Mouse (Mus musculus) adrenal gland, postnatal 25 days (tissue): ENCODE measurements around the gene Ggcx. TPM values are rescaled to one million over a fixed set of nuclear protein-coding genes. Genes with fewer than 3 reads are reported as not detected.

Experiments used
- DNase-seq: peaks from one replicate; pipeline ENCODE4 v3.0.0; 2021; ENCODE audit warnings: mixed read lengths
- total RNA-seq: library from RNA; stranded (reverse); gene quantifications from 2 replicates; pipeline ENCODE4 v1.2.3, GENCODE M21; 2021

Gene Ggcx
- total RNA-seq, 1 experiment from 2014 or later, result 56.9 TPM

DNA sequence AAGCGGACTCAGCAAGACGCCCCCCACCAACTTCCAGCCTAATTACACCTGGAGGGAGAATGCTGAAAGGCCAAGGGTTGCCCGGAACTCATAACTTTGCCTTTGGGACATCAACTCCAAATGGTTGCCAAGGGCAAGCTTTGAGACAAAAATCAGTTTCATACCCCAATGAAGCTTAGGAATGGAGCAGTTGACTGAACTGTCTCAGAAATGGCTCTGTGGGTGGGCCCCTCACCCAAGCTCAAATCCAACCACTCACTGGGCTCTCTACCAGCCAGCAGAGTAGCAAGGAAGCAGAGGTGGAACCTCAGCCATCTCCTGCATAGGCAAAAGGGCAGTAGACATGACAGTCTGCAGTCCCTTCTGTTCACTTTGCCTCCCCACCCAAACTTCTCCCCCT lies 26.3 kb upstream of the Ggcx start:
- no peak for DNase-seq

DNA sequence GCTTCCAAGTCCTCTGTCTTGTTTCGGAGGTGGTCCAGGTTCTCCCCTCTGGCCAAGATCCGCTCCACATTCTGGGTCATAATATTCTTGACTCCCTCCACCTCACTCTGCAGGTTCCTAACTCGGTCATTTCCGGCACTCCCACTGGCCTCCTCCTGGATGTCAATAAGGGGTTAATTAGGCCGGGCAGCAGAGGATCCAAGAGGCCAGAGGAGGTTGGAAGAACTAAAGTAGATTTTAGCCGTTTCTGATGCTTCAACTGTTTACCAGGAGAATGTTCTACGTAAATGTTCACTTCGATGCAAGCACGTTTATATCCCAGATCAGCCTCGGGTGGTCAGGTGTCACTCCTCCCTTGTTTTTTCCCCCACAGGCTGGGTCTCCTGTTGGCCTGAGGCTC lies 25.8 kb upstream of the Ggcx start:
- no peak for DNase-seq

DNA sequence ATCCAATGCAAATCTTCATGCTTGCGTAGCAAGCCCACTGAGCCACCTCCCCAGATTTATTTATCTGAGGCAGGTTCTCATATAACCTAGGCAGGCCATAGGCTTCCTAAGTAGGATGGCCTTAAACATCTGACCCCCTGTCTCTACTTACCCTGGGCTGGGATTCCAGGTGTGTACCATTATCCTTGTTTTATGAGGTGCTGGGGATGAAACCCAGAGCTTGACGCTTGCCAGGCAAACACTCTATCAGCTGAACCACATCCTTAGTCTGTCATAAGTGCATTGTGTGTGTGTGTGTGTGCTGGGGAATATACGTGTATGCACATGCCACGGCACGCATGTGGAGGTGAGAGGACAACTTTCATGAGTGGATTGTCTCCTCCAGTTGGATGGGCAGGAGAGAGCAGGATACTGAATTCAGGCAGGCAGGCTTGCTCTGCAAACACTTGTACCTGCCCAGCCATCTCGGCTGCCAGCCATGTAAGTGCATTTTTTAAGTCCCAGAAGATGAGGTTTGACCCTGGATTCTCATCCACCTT lies 25.2 kb upstream of the Ggcx start:
- no peak for DNase-seq

DNA sequence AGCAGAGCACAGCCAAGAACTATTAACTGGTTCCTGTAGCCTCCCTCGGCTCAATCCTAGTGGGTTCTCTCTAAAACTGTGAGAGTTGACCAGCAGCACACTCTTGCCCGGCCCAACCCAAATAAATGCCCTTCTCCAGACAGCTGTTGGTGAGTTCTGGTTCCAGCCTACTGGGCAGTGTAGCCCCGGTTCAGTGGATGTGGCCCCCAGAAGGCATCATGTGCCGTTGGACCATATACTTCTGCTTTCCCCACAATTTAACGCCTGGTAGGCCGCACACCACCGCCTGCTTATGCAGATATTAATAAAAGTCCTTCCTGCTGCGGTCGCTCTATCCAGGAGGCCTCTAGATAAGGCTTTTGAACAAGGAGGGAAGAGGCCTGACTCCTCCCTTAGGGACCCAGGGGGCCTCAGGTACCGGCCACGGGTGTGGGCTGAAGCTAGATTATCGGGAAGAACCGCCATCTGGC lies 24.6 kb upstream of the Ggcx start:
- peak; percentile 32 for DNase-seq

DNA sequence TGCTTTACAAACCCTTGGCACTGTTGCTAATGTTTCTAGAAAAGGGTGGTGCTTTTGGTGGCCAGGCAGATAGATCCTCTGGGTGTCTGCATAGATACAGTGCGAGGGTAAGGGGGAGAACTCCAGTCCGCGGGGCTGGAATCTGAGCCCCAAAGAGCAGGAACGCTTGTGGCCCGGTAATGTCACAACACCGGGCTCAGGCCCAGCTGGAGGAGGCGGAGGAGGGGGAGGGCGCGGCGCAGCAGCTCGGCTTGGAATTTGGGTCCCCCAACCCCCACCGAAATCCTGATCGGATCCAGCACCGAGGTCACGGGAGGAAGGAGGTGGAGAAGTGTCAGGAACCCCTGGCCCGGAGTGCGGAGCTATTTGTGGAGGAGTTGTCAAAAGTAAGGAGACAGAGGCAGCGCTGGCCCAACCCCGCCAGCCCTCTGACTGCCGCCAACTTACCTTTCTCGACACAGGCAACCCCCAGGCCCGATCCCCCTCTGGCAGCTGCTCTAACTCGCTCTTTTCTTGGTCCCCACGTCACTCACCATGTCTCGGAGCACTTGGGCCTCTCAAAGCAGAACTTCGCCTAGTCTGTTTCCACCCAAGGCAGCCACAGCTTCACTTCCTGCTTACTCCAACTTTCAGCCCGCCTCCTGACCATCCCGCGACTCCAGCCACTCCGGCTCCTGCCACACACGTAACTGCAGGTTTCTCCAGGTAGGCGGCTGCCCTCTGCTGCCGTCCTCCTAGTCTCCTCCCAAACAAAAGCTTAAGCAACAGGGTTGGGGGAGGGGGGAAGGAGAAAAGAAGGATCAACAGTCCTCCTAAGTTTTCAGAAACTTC lies 24.0 kb upstream of the Ggcx start, which contains the start of gene Vamp8:
TSS of gene Vamp8 (minus strand) at position 763 of the 831 bp plus-strand sequence.
- peak; percentile 87 for DNase-seq

DNA sequence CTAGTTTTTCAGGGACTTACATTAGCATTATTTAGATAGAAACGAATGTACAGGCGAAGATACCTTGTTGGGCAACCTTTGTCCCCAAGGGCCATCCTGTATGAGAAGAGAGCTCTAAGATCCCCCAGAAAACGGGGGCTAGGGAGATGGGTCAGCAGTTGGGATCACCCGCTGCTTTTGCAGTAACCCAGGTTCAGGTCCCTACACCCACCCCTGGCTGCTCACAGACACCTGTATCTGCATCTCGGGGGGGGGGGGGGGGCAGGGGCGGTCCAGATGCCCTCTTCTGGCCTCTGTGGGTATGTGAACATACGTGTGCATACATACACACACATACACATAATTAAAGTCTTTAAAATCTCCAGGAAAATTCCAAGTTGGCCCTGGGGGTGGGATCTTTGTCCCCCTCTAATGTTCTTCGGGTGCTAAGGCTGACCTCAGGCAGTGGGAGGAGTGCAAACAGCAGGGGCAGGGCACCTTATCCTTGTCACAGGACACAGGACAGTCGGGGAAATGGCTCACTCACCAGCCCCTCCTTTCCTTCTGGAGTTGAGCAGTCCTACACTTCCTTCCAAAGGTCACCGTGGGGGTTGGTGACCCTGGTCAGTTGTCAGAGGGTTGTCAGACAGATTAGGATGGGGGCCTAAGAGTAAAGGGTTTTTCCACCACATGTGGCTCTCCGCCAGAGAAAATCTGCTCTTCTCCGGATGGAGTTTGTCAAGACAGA lies 23.1 kb upstream of the Ggcx start:
- peak; percentile 63 for DNase-seq

DNA sequence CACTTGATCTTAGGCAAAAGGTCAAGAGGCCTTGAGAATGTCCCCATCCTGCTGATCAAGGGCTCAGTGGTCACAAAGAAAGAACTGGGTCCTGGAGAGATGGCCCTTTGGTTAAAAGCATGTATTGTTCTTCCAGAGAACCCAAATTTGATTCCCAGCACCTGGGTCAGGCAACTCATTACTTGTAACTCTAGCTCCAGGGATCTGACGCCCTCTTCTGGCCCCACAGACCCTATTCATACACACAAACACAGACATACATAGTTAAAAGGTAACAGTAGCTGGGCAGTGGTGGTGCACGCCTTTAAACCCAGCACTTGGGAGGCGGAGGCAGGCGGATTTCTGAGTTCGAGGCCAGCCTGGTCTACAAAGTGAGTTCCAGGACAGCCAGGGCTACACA lies 21.8 kb upstream of the Ggcx start:
- no peak for DNase-seq

DNA sequence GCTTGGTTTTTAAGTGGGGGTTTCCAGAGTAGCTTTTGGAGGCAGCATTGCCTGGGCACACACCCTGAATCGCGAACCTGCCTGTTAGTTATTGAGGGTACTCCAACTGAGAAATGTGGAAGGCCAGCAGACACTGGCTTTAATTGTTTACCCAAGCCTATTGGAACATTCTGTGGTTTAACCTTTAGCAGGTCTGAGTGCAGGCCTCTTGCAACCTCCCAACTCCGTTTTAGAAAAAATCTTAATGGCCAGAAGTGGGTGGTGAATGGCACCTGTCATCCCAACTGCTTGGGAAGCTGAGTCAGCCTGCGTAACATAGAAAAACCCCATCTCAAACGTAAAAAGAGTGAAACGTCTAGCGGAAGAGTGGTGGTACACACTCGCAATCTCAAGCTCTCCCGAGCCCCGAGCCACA lies 17.3 kb upstream of the Ggcx start:
- no peak for DNase-seq

DNA sequence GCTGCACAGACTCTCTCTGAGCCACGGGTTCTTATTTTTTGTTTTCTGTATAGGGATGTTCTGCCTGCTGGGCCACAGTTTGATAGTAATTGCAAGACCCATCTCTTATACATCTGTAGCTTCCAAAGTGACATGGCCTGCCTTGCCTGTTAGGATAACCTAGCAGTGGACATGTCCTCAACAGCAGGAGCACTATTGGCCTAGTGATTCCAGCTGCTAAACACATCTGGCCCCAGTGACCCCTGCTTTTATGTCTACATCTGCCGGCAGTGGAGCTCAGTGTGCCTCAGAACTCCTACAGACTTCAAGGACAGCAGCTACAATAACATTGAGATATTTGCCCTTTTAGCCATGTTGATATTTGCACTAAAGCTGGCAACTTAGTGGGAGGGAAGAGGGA lies 14.1 kb upstream of the Ggcx start:
- DNase-seq, result no peak

DNA sequence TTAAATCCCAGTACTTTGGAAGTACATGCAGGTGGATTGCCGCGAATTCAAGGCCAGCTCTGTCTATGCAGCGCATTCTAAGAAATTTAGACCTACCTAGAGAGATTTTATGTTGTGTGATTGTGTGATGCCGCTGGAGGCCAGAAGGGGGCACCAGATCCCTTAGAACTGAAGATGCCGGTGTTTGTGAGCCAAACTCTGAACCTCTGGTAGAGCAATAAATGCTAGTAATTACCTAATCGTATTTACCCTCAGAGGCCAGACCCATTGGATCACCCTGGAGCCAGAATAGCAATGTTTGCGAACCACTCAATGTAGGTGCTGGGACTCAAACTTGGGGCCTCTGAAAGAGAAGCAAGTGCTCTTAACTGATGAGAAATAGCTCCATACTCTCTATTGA lies 12.2 kb upstream of the Ggcx start:
- peak; percentile 67 for DNase-seq

DNA sequence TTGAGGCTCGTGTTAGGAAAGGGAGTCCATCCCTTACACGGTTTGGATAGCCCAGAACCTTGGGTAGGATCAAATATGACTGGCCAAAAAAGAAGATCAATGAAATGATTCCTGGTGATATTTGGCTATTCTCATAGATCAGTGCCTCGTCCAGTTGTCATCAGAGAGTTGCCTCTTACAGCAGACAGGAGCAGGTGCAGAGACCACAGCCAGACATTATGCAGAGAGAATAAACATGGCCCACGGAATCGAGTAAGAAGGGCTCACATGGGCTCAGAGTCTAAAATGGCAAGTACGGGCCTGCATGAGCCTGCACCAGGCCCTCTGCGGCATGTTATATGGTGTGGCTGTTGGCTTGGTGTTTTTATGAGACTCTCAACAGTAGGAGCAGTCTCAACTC lies 8.8 kb upstream of the Ggcx start:
- no peak for DNase-seq

DNA sequence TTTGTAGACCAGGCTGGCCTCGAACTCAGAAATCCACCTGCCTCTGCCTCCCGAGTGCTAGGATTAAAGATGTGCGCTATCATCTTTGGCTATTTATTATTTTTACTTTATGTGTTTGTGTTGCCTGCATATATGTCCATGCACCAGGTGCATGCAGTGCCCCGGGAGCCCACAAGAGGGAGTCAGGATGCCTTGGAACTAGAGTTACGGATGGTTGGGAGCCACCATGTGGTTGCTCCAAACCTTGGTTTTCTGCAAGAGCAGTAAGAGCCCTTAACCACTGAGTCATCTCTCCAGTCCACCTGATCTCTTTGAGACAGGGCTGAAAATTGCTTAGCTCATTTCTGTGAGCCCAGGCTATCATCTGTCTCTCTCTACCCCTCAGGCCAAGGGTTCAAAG lies 7.0 kb upstream of the Ggcx start:
- peak; percentile 81 for DNase-seq

DNA sequence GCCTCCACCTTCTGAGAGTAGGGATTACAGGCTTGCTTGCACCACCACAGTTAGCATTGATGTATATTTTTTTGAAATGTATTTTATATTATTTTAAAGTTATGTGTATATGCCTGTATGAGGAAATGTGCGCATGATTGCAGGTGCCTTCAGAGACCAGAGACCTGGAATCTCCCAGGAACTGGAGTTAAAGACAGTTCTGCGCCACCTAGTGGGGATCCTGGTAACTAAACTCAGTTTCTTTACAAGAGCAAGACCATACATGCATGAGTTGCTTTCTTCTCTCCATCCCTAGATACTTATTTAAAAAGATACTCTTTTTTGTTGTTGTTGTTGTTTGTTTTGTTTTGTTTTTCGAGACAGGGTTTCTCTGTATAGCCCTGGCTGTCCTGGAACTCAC lies 4.5 kb upstream of the Ggcx start:
- DNase-seq, result peak; percentile 64

DNA sequence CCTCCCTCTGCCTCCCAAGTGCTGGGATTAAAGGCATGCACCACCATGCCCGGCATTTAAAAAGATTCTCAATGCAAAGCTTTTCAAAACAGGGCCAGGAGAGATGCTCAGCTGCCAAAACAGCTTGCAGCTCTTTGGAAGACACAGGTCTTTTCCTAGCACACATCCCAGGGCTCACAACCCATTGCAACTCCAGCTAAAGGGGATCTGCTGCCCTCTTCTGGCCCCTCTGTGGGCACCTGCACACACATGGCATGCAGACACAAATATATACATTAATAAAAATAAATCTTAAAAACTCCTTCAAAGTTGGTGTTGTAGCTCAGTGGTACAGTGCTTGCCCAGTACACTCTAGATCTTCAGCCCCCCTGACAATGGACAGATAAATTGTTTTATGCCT lies 4.1 kb upstream of the Ggcx start:
- no peak for DNase-seq

DNA sequence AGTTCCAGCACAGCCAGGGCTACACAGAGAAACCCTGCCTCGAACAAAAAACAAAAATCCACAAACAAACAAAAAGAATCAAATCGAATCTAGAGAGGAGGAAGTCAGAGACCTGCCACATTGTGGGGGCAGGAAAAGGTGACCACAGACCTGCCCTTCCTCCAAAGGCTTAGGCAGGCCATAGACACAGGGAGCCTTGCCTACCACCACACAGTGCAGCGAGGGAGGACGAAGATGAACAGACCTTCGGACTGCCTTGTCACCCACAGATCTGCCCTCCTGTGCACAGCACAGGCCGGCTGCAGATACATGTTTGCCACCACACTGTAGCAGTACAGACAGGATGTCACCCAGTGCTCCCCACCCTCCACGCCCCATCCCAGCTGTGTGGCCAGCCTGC lies 3.6 kb upstream of the Ggcx start:
- no peak for DNase-seq

DNA sequence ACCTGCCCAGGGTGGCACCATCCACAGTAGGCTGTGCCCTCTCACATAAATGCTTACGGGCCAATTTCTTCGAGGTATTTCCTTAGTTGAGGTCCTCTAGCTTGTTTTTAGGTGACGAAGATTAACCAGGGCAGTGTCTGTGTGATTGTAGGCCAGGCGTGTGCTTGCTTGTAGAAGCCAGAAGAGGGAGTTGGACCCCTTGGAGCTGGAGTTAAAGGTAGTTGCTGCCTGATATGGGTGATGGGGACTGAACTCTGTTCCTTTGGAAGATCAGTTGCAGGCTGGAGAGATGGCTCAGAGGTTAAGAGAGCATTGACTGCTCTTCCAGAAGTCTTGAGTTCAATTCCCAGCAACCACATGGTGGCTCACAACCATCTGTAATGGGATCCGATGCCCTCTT lies 1.1 kb downstream of the Ggcx start:
- DNase-seq, result no peak

DNA sequence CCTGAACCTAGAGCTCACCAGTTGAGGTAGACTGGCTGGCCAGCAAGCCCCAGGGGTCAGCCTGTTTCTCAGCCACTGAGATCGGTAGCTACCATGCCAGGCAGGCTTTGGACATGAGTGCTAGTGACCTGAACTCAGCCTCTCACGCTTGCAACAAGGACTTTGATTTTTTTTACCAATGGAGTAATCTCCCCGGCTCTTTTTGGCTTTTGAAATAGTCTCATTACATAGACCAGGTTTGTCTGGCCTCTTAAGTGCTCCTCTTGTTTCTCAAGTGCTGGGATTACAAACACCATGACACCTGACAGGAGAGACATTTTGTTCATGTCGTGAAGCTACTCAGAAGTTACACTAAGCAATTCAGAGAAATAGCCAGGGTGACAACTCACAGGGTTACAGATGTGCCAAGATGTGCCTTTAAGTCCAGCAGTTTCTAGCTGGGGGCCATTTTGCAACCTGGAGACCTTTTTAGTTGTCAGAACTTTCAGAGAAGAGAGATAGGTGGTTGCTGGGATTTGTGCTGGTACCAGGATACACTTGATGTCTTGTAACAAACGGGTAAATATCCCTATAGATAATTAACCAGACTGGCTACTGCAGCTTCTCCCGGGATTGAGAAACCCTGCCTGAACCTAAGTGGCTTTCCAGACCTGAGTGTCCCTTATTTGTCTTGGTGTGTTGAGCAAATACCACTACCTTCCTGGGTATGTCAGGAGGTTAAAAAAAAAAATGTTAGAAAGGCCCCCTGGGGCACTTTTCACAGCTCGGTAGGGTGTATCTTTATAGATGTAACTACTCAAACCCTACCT lies 2.1 kb downstream of the Ggcx start:
- DNase-seq, result no peak

DNA sequence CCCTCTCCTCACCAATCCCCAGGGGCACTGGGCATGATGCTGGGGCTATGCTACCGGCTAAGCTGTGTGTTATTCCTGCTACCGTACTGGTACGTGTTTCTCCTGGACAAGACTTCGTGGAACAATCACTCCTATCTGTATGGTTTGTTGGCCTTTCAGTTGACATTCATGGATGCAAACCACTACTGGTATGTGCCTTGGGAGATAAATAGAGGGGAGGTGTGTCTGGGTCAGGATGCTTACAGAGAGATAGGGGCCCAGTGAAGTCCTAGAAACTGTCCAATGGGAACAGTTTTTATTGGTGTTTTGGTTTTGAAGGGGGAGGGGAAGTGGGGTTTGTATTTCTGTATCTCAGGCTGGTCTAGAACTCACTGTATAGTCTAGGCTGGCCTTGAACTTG lies 4.2 kb downstream of the Ggcx start:
- DNase-seq, result no peak

DNA sequence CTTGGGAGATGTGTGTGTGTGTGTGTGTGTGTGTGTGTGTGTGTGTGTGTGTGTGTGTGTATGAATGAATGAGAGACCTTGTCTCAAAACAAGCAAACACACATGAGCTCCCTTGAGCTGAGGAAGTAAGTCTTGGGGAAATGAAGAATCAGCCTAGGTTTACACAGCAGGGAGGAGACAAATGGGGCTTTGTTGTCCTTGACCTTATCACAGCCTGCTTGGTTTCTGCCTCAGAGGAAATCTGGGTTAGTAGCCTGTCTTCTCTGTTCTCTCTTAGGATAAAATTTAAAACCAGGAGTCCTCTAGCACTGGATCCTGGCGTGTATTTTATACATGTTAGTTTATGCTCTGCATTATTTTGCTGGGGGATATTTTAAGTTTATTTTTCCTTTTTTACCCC lies 5.7 kb downstream of the Ggcx start:
- no peak for DNase-seq

DNA sequence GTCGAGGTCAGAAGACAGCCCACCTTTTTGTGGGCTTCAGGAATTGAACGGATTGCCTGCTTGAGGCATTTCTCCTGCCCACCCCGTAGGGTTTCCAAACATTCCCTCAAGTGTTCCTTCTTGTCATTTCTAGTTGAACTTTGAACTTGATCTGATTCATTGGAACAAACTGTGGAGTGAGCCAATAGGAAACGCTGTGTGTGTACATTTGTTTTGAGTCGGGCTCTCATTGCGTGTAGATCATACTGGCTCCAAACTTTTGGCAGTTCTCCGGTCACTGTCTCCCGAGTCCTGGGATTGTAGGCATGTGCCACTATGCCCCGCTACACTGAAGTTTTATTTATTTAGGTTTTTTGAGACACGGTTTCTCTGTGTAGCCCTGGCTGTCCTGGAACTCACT lies 6.8 kb downstream of the Ggcx start:
- DNase-seq, result no peak

DNA sequence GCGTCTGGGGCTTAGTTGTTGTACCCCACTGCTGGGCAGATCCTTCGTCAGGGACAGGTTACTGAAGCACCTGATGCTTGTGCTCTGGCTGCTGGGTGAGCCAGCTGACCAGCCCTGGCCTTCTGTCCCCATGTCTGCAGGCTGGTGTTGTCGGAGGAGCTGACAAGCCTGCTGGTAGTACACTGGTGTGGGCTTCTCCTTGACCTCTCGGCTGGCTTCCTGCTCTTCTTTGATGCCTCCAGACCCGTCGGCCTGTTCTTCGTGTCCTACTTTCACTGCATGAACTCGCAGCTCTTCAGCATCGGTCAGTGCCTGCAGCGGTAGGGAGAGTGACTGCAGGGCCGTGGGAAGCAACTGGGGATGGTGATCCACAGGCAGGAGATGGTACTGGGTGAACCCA lies 11.5 kb downstream of the Ggcx start:
- DNase-seq, result no peak

DNA sequence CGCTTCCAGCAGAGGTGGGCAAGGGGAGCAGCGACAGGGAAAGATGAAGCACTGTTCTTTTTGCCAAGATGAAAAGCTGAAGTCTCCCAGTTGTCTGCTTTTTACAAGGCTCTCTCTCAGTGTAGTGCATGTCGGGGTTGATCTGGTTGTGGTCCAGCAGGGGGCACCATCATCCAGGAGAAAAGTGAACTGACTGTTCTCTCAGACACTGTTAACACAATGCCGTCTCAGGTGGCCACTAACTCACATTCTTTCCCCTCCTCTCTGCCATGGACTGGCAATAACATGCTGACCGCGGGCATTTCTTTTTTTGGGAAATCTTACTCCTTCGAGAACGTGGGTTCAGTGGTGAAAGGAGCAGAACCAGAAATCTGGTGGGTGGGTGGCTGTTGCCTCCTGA lies 13.9 kb downstream of the Ggcx start:
- peak; percentile 79 for DNase-seq
